Mouse (Mus musculus): ENCODE measurements around the gene Mycbpap. TPM values are rescaled to one million over a fixed set of nuclear protein-coding genes. Genes with fewer than 3 reads are reported as not detected.

Mycbpap gene
- total RNA-seq, 4 experiments from 2014 or later, result 0.75 to 2.3 (median 1.4) TPM

DNA sequence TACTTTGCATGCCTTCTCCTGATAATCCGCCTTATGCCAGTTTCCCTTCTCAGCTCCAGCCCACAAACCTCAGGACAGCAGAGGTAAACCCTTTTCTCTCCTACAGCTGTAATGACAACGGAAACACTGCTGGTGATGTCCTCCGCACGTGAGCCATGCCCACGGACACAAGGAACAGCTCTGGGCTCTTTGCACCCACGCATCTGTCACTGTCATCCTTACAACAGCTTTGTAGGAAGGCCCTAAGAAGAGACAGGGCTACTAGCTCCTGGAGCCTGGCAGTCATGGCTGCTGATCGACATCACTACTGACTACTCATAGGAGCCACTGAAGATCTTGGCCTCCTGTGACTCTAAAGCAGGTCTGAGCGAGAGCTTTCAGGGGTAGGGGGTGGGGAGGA is 11.6 kb upstream of the Mycbpap start:
- DNase-seq (ENCODE audit: low spot score), result no peak

DNA sequence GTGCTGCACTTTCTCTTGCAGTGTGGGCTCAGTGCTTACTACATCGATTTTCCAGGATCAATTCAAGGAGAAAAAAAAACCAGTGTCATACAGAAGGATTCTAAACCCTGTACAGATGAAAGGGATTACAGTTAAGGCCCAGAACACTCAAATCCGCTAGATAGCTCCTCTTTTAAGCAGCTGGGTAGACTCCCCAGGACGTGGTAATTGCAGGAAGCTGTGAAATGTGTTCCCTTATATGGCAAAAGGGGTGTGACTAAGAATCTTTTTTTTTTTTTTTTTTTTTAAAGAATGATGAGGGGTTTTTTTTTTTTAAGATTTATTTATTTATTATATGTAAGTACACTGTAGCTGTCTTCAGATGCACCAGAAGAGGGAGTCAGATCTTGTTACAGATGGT is 7.3 kb upstream of the Mycbpap start:
- no peak for DNase-seq (ENCODE audit: low spot score)

DNA sequence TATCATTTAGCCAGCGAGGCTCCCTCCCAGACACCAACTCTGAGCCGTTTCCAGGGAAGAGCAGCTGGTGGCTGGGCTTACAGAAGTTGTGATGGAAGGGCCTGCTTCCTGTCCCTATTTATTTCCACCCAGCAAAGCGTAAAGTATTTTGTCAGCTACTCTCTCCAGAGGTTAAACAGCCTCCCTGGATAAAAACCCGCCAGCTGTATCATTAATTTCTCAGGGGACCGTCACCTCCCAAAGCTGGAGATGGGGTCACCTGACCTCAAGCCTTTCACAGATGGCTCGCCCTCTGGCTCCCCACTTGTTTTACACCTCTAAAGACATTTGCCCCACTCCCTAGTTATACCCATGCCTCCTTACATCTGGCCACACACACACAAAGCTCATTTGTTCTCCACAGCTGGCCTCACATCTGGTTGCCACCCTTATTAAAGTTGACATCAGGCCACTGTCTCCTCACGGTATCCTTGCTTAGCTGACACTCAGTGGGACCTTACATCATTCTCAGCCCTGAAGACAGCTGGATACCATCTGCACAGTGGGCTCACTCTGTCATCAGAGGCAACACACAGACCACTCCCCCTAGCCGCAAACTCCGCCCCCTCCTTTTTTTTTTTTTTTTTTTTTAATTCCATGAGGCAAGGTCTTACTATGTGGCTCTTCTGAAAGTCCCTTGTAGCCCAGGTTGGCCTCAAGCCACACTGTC is 4.8 kb upstream of the Mycbpap start:
- DNase-seq (ENCODE audit: low spot score), result no peak

DNA sequence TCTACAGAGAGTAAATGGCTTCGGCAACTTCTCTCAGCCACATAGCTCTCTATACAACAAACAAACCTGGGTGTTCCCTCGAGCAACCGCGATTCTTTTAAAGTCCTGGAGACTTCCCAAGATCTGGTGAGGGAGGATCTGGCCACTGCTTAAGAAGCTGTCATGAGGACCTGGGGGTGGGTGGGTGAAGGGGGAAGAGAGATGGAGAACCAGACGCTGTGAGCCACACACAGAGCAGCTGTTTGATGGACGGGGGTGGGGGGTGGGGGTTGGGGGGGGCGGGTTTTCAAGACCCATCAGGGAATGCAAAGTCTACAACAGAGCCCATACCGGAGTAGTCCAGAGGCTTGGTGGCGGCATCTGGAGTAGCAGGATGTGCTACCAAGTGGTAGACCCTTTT is 8.1 kb downstream of the Mycbpap start:
- DNase-seq (ENCODE audit: low spot score), result no peak

DNA sequence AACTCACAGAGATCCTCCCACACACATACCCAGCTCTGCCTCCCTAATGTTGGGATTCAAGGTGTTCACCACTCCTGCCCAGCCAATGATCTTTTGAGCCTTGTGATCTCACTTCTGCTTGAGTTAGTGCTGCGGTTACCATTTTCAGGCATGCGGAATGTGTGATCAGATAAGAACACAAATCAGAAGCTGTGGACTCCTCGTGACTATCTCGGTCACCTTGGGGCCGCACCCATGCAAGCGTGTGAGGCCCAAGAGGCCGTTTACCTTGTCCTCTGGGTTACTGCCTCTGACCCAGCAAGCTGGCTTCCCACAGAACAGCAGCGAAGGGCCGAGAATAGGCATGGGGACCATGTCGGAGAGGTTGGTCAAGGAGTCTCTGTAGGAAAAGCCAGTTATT is 12.6 kb downstream of the Mycbpap start:
- DNase-seq (ENCODE audit: low spot score), result no peak

DNA sequence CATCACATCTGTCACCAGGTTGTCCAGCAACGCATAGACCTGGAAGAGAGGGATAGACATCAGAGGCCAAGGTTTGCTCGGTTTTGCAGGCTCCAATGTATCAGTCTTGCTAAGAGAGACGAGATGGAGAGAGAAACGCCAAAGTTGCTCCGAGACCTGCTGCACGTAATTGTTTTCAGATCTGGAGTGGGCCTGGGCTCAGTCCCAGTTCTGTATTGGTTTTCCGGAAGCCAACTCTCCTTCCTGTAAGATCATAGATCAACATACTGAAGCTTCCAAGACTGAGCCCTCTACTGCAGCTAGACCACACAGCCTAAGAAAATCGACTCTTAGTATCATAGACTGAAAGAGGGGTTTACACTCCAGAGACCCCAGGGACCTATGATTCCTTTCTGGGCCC is 20.1 kb downstream of the Mycbpap start:
- no peak for DNase-seq (ENCODE audit: low spot score)

DNA sequence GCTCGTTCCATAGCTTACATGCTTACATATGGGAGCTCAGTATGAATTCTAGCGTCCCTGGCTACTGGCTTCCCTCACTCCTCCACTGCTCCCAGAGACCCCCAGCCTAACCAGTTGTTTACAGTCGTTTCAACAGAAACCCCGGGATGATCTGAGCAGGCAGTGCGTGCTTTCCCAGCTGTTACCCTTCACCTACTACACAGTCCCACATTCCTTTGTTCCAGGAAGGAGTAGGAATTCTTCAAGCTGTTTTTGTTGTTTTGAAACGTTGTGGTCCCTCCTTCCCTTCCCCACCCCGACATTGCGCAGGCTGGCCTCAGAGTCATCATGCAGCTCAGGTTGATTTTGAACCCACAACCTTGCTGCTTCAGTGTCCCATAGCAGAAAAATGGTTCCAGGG is 21.2 kb downstream of the Mycbpap start:
- DNase-seq (ENCODE audit: low spot score), result no peak

DNA sequence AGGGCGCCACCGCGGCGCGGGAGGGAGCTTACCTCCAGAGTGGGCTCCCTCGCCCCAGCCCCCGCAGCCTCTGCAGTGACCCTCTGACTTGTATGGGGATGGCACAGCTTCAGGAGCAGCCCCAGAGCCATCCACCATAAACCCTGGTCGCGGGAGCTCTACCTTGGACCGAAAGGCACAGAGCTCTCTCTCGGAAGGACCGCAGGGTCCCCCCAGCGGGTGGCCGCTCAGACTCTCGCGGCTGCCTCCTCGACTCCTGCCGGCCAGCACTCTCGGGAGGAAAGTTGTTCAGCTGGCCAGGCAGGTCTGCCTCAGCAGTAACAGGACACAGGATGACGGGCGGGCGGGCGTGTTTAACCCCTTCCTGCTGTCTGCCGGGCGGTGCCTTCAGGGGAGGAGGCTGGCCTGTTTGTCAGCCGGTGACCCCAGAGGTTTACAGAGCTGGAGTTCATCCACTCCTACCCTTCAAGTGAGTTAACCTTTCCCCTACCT is 21.8 kb downstream of the Mycbpap start, which contains the start of gene Epn3:
Epn3 (minus strand) TSS at position 314 of the 492 bp plus-strand sequence.
- no peak for DNase-seq (ENCODE audit: low spot score)

DNA sequence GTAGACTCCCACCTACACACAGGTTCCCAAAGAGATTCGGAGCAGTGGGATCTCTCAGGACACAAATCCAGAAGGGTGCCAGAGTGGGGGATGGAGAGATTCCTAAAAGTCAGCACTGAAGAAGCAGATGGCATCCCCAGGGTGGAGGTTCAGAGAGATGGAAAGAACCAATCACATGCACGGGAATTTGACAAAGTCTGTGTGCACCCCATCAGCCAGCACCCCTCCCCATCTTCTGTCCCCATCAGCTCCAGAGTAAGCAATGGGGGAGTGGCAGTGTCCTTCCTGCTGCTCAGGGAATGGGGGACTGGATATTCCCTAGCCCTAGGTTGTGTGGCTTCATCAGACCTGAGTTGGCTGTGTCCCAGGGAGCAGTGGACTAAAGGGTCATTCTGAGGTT is 22.5 kb downstream of the Mycbpap start:
- DNase-seq (ENCODE audit: low spot score), result no peak

DNA sequence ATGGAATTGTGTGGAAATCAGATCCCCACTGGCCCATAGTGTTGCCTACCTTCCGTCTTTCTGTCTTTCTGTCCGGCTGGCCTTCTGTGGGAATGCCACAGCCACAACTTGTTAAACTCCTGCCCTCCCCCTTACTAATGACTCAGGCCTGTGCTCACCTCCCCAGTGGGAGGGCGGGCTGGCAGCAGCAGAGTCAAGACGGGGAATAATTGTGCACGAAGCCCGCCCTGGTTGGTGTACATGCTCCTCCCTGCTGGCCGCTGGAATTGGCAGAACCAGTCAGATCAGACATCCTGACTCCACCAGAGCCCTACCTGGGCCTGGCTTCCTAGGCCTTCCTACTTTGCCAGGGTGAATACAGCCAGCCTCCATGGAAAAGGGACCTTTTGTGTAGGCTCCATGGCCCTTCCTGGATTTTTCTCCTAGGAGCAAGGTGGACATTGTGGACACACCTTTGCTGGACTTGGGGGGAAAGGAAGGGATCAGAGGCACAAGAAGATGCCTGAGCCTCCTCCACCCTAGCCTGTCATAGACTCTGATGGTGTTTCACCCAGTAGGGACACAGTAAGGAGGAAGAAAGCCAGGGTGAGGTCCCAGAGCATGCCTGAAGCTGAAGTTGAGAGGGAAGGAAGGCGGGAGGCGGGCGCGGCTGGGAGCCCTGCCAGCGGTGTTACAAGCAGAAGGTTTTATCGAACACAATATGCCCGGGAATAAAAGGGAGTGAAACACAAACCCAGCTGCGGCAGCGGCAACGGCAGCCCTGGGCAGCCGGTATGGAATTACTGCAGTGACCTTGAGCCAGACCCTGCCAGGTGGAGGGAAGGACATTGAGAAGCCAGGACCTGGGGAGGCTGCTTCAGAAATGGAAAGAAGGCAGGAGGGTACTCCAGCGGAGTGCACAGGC is 23.2 kb downstream of the Mycbpap start:
- DNase-seq (ENCODE audit: low spot score), result no peak

DNA sequence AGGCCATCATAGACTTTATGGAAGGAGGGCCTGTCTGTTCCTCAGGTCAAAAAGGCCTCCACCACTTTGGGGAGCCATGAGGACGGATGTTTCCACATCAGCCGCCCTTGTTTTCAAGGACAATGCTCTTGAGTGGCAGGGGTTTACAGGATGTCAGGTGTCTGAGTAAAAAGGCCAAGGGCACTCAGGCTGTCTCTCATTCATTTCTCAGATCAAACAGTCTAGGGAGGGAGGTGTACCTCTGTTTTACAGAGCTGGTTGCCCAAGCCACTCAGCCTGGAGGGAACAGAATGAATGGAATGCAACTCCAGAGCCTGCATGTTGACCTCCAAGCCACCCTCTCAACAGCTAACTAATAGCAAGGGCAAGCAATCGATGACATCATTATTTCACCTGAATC is 26.1 kb downstream of the Mycbpap start:
- no peak for DNase-seq (ENCODE audit: low spot score)

DNA sequence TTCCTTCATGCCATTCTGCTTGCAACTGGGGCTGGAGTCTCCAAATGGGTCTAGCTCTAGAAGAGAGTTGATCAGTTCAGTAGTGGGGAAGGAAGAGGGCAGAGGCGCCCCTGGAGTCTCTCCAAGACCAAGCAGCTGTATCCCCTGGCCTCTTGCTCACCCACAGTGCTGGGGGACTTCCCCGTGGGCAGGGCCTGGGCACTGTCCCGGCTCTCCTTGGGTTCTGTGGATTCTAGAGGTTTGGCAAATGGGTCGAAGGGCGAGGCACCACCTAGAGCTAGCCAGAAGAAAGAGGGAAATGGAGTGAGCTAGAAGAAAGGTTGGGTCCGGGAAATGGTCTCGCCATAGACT is 29.8 kb downstream of the Mycbpap start:
- DNase-seq (ENCODE audit: low spot score), result no peak

DNA sequence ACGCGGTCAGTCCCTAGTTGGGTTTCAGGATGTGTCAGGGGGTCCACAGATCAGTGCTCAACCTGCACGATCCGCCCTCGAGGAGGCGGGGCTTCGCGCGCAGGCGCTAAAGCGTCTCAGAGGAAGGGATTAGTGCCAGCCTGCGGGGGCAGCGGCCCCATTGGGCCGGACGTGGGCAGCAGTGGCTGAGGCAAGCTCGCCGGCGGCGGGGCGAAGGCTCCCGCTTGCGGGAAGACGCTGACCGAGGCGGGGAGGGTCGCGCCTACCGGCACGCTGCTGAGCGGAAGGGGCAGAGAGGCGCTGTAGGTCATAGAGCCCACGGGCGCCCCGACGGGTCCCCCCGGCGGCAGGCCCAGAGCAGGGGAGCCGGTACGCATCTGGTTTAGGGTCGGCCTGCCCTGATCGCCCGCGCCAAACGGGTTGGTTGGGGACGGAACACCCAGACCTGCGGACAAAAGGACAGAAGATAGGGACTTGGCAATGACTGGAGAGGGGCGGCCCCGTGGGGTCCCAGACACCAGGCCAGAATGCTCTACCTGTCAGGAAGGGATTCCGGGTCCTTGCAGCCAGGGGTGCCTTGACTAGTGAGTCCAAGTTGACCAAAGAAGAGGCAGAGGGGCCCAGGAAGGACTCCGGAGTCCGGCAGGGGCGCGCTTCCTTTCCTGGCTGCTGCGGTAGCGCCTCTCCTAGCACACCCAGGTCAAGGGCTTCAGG is 30.4 kb downstream of the Mycbpap start:
- no peak for DNase-seq (ENCODE audit: low spot score)

DNA sequence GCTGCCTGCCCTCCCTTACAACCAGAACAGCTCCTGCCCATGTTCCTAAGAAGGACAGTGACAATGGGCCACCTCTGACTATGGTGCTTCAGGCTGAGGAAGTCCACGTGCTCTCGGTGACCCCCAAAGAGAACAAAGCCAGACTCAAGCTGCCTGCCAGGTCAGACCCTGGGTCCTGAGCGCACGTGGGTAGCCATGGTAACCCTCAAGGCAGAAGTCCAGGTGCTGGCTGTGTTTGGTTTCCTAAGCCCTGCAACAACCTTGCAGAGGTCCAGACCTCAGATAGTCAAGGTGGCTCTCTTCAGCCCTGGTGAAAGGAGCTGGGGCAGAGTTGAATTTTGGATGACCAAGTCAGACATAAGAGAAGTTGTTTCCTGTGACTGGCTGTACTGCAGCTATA is 31.8 kb downstream of the Mycbpap start:
- DNase-seq (ENCODE audit: low spot score), result no peak

DNA sequence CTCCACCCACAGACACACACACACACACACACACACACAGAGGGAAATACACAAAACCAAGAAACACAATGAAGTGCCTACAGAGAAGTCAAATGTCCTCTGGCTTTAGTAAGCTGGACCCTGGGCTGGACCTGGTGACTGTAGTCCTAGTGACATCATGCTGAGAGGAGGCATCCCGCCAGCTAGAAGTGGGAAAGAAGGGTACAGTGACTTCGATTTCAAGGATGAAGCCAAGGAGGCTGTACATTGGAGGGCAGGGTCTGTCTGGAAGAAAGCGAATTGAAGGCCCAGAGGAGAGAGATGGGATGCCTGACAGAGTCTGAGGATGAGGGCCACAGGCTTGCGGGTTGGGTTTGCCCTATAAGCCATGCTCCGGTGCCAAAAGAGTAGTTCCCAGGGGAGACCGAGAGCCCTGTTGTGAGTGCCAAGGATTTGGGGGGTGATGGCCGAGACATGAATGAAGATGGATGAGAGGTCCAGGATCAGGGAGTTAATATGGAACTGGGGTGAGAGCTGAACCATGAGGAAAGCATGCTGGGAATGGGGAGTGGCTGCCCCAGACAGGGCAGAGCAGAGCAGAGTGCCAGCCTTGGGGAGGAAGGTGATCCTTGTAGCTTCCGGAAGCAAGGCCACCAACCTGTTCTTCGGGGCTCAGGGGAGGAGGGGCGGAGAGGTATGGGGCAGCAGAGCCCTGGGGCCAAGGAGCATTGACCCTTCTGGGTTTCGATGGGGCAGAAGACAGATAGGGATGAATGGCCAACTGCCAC is 32.6 kb downstream of the Mycbpap start:
- DNase-seq (ENCODE audit: low spot score), result no peak

DNA sequence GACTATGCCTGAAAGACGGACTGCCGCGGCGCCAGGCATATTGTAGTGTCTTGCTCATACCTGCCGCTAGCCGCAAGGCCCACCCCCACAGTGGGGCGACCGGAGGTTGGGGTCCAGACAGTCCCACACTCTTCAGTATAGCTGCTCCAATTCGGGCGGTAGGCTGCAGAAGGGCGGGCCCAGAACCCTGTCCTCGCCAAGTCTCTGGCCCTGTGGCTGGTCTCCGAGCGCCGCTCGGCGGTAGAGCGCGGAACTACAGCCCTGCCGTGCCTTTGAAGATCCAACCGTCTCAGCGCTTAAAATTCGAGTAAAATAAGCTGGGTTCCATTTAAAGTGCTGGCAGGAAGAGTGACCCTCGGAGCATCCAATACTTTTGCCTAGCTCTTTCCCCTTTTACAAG is 35.5 kb downstream of the Mycbpap start, which contains the start of gene Spata20:
Spata20 (minus strand) TSS at position 179 of the 400 bp plus-strand sequence.
- peak; percentile 76 for DNase-seq (ENCODE audit: low spot score)

DNA sequence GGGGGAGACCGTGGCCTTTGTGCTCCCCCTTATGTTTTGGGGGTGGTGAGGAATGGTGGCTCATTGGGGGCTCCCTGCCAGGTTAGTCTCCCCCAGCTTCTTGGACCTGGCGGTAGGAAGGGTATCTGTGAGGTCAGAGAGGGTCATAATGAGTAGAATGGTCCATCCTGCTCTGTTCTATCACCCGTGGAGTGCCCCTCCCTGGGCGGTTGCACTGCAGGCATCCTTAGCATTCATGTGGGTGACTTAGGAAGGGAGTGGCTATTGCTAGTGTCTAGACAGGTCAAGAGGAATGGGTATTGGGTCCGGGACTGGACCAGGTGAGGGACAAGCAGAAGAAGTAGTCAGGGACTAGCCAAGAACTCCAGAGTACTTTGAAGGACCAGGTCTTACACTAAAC is 36.3 kb downstream of the Mycbpap start:
- no peak for DNase-seq (ENCODE audit: low spot score)

DNA sequence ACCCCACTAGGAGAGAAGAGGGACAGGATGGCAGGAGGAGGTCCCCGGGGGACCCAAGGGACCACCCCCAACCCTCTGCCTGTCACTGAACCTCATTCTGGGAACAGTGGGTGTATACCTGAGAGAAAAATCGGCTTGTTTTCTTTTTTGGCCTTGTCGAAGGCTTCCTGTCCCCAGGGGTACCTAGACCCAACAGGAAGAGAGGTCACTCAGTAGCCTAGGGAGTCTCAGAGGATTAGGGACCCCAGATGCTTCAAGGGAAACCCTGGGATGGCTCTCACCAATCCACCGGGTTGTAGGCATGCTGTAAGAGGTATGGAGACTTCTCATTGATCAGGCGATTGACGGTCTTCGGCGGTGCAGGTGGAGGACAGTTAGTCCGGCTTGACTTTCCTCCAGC is 36.9 kb downstream of the Mycbpap start:
- no peak for DNase-seq (ENCODE audit: low spot score)

DNA sequence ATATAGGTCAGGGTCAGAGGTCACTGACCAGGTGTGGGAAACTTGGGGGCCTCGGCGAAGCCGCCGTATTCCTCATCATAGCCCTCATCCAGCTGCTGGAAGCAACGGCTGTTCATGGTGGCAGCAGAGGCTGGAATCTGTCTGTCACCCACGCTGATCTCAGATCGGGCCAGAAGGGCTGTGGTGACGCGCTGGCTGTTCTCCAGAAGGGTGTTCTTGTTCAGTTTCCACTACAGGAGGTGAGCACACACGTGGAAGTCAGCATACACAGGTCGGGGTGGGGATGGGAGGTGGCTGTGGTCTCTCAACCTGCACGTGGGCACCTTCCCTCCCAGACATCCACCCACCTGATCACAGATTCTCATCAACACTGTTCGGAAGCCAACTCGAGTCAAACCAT is 37.6 kb downstream of the Mycbpap start:
- no peak for DNase-seq (ENCODE audit: low spot score)

DNA sequence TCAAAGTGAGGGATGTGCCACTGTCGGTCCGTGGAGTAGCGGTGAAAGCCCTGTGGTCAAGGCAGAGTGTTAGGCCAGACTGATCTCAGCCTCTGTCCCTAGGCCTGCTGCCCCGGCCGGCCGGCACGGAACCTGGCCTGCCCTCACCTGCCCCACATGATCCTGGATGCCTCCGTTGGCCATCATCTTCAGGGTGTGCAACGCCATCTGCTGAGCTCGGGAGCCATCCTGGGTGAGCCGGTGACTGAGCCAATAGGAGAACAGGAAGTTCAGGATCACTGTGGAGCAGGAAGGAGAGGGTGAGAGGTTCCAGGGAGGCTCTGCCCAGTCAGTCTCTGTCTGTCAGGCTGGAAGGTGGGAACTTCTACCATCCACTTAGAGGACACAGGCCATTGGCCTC is 38.1 kb downstream of the Mycbpap start:
- no peak for DNase-seq (ENCODE audit: low spot score)

DNA sequence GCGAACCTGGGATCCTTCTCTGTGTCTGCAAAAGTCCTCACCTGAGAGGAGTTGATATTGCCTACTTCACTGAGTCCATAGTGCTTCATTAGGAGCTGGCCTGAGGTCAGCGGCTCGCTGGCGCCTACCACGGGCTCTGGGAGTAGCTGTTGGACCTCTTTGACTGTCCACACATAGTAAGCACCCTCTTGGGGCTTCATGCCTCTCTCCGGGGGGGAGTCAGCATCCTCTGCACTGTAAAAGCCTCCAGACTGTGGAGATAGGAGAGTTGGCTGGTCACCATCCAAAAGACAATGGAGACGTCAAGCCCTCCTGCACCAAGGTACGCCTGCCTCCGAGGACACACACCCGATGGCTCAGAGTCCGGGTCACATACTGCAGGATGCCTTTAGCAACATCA is 38.8 kb downstream of the Mycbpap start:
- no peak for DNase-seq (ENCODE audit: low spot score)
